Comparison of ENCODE assay signal across 27 mouse cellular contexts in genomic region chr1:160521918-160522317, GRCm38 (mm10).
A peak's percentile ranks its signal among the peaks of the same experiment; 100 is the strongest.
DNase-seq lines count a peak whose midpoint lies in the region; ATAC-seq and TF ChIP-seq lines count a peak whose summit lies in the region.
"Had no signal": no experiment of that assay in that cellular context is flagged by ENCODE, and none has a peak within 500 bp of the region (broad histone marks: within the 10 kb centered on the region; RNA-seq: fewer than 3 reads in every experiment).

No protein-coding gene starts in this region.

- no peak for DNase-seq in heart, adult 9 months (ENCODE audit: low spot score in 2 of 2)
- no peak for DNase-seq in heart, postnatal 14 days
- peak; percentile 46 for DNase-seq in retina, adult 2 months (ENCODE audit: low read depth, low spot score)
- no peak for DNase-seq in retina, postnatal 1 day
- no peak for DNase-seq in gastrocnemius, adult 18-20 months (ENCODE audit: low spot score)
- DNase-seq: adrenal gland, postnatal 10 days; cerebellum, adult 11 months; cerebellum, adult 2 months; cerebellum, adult 9-11 months; cerebellum, postnatal 25 days; forebrain, postnatal 0 days; gastrocnemius, postnatal 25 days; heart, adult 2 months; heart, postnatal 4 days; kidney, adult 2 months had no signal

- no peak for ATAC-seq in heart, embryonic 13.5 days (ENCODE audit: extremely low read depth, insufficient number of reproducible peaks, low FRiP score, low TSS enrichment)
- 0 out of 2 replicates have a peak, but pooled peaks have one; percentile 38 for ATAC-seq in heart, embryonic 16.5 days (replicated peaks; ENCODE audit: extremely low read depth, insufficient read depth, low FRiP score)
- ATAC-seq: CD4-positive, CD25-positive, alpha-beta regulatory T cell, adult 4 months; forebrain, embryonic 14.5 days; forebrain, postnatal 0 days; hindbrain, postnatal 0 days; inflammation-experienced regulatory T-cells, adult 6 months; intestine, embryonic 16.5 days had no signal

- no peak overlapping the region for H3ac ChIP-seq in myocyte (ENCODE audit: control insufficient read depth, insufficient read length)

- 36% methylated on average over 3 of the region's 3 CpGs for WGBS in heart, embryonic 13.5 days
- WGBS in heart, embryonic 16.5 days = 27% methylated on average over 3 of the region's 3 CpGs

- TF ChIP-seq POLR2A in myocyte (IDR thresholded peaks at IDR 0.05; ENCODE audit: insufficient read length, low read depth) = no peak

- no peaks in the 10 kb centered on the region for H3K9me3 ChIP-seq in heart, embryonic 13.5 days
- no peaks in the 10 kb centered on the region for H3K9me3 ChIP-seq in heart, embryonic 16.5 days (replicated peaks; ENCODE audit: control insufficient read depth, low read length)
- H3K9me3 ChIP-seq: embryonic facial prominence, embryonic 13.5 days; heart, embryonic 12.5 days had no signal

- no peak overlapping the region for H3K4me2 ChIP-seq in heart, embryonic 13.5 days
- no peak overlapping the region; the same call in 1 of the 2 replicates for H3K4me2 ChIP-seq in heart, embryonic 16.5 days (ENCODE audit: low read depth, low read length)
- H3K4me2 ChIP-seq in myocyte (ENCODE audit: low read depth) = peak overlapping the region; percentile 38
- H3K4me2 ChIP-seq: embryonic facial prominence, embryonic 13.5 days; heart, embryonic 12.5 days; hindbrain, embryonic 14.5 days had no signal

- H3K27me3 ChIP-seq in heart, embryonic 13.5 days (replicated peaks) = no peaks in the 10 kb centered on the region
- no peaks in the 10 kb centered on the region for H3K27me3 ChIP-seq in heart, embryonic 16.5 days (ENCODE audit: control insufficient read depth, insufficient read depth, low read length)
- no peaks in the 10 kb centered on the region for H3K27me3 ChIP-seq in myocyte (ENCODE audit: control insufficient read depth, insufficient read depth, insufficient read length)
- H3K27me3 ChIP-seq: embryonic facial prominence, embryonic 13.5 days; heart, embryonic 12.5 days; Patski had no signal

- no peaks in the 10 kb centered on the region for H3K79me2 ChIP-seq in myocyte (ENCODE audit: control insufficient read depth, insufficient read depth)

- H3K4me3 ChIP-seq in heart, embryonic 13.5 days = no peak overlapping the region
- H3K4me3 ChIP-seq in heart, embryonic 16.5 days (ENCODE audit: low read length) = no peak overlapping the region
- H3K4me3 ChIP-seq in myocyte = no peak overlapping the region
- H3K4me3 ChIP-seq: embryonic facial prominence, embryonic 13.5 days; heart, adult 2 months; heart, embryonic 12.5 days had no signal

- peak overlapping the region; percentile 74 for H3K27ac ChIP-seq in heart, embryonic 13.5 days (replicated peaks)
- peak overlapping the region; percentile 78 for H3K27ac ChIP-seq in heart, embryonic 16.5 days (ENCODE audit: low read length)
- H3K27ac ChIP-seq: embryonic facial prominence, embryonic 13.5 days; heart, adult 2 months; hindbrain, embryonic 14.5 days; hindbrain, postnatal 0 days had no signal

- no peaks in the 10 kb centered on the region for H3K36me3 ChIP-seq in heart, embryonic 13.5 days
- H3K36me3 ChIP-seq in heart, embryonic 16.5 days (ENCODE audit: control insufficient read depth, insufficient read depth) = no peaks in the 10 kb centered on the region
- no peaks in the 10 kb centered on the region for H3K36me3 ChIP-seq in myocyte (ENCODE audit: control insufficient read depth, insufficient read depth)
- H3K36me3 ChIP-seq: embryonic facial prominence, embryonic 13.5 days; heart, embryonic 12.5 days had no signal

- H3K4me1 ChIP-seq in heart, embryonic 13.5 days = peaks cover 26% of the 10 kb centered on the region
- peaks cover 8% of the 10 kb centered on the region; the same call in 1 of the 2 replicates for H3K4me1 ChIP-seq in heart, embryonic 16.5 days (ENCODE audit: control insufficient read depth, insufficient read depth, low read length)
- H3K4me1 ChIP-seq: embryonic facial prominence, embryonic 13.5 days had no signal

- no peak overlapping the region for H3K9ac ChIP-seq in heart, embryonic 13.5 days
- no peak overlapping the region for H3K9ac ChIP-seq in heart, embryonic 16.5 days (ENCODE audit: low read length)
- H3K9ac ChIP-seq: embryonic facial prominence, embryonic 13.5 days; forebrain, postnatal 0 days; heart, embryonic 12.5 days; hindbrain, embryonic 14.5 days had no signal

- intact Hi-C loops in heart, postnatal 14 days (cut with DNase I) = no loop called here

TF ChIP-seq in myocyte, 11 proteins besides CTCF, POLR2A, EP300 and RAD21:
- TF ChIP-seq E2F4 (IDR thresholded peaks at IDR 0.05; ENCODE audit: insufficient read depth) (no peak), MYOD1 (IDR thresholded peaks at IDR 0.05; ENCODE audit: control insufficient read depth in 1 of 3, insufficient read length in 2 of 3, low read depth in 2 of 3) (no peak), CEBPB (IDR thresholded peaks at IDR 0.05; ENCODE audit: insufficient read depth, poor library complexity, severe bottlenecking) (no peak), SRF (IDR thresholded peaks at IDR 0.05; ENCODE audit: control insufficient read depth, insufficient read length, low read depth) (no peak), TCF12 (IDR thresholded peaks at IDR 0.05; ENCODE audit: insufficient read depth, poor library complexity, severe bottlenecking) (no peak), POLR2AphosphoS2 (IDR thresholded peaks at IDR 0.05; ENCODE audit: insufficient read length, low read depth) (no peak), MYOG (IDR thresholded peaks at IDR 0.05; ENCODE audit: control insufficient read depth in 1 of 3, insufficient read depth in 1 of 3, insufficient read length in 2 of 3, low read depth in 2 of 3) (no peak), TCF3 (IDR thresholded peaks at IDR 0.05; ENCODE audit: insufficient read length, low read depth) (no peak), USF1 (IDR thresholded peaks at IDR 0.05; ENCODE audit: low read depth) (no peak)
